Mouse (Mus musculus): ENCODE data around the gene Mcoln2.
A peak's percentile ranks its signal among the peaks of the same experiment; 100 is the strongest.
"Not testable (repeated sequence)": the region's sequence is repeated elsewhere in the genome, so short reads cannot be mapped to it uniquely, and the experiment has no call there.

Mcoln2 gene

DNA sequence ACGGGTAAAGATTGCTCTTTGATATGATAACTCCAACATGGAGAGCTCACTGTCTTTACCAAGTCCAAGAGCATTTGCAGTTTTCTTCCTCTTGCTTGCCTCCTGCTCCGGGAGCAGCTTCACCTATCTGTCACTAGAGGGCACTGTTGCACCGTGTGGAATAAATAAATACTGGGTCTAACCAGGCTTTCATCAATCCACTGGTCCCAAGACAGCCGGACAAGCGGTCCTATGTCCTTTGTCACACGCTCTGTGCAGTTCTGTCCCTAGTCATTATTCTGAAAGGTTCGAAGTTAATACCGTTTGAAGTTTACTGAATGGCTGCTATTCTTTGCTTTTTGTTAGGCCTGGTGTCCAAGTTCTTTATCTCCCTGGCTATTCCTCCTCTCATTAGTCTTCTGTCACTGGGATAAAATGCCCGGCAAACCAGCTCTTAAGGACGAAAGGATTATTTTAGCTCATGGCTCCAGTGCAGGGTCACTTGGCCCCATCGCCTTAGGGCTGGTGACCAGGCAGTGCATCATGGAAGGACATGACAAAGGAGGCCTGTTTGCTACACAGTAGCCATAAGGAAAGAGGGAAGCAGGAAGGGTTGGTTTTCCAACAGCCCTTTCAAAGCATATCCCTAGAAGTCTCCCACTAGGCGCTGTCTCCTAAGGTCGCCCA lies 35.5 kb downstream of the Mcoln2 start:
- DNase-seq (ENCODE audit: low spot score in 2 of 2): peak in 1 of 2 experiments; percentile 23

DNA sequence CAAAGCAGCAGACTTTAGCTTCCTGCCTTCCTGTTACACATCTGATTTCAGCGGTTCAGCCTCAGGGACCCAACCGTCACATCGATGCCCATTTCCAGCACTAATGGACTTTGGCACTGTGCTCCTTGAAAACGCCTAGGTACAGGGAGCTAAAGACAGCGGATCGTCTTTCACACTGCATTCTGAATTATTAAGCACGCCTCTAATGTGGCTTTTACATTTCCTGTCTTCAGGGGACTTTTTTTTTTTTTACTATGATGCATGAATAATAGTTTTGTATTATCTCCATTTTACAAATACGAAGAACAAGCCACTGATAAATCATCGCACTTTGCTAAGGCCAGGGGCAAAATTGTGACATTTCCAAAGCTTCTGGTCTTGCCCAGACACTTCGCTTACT lies 36.4 kb downstream of the Mcoln2 start:
- DNase-seq (ENCODE audit: low spot score in 2 of 2): no peak

DNA sequence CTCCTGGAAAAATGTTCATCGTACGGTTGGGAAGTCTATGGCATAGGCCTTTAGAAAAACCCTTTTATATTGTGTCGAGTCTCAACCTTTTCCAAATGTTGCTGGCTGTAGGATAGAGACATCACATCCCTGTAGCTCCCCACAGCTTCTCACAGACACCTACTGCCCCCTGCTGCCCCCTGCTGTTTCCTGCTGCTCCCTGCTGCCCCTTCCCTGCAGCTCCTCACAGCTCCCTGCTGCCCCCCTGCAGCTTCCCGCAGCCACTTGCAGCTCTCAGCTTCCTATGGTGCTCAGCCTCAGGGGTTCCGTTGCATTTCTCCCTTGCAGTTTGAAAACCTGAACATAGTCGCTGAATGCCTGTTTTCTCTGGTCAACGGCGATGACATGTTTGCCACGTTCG lies 40.3 kb downstream of the Mcoln2 start:
- DNase-seq (ENCODE audit: low spot score in 2 of 2): no peak

DNA sequence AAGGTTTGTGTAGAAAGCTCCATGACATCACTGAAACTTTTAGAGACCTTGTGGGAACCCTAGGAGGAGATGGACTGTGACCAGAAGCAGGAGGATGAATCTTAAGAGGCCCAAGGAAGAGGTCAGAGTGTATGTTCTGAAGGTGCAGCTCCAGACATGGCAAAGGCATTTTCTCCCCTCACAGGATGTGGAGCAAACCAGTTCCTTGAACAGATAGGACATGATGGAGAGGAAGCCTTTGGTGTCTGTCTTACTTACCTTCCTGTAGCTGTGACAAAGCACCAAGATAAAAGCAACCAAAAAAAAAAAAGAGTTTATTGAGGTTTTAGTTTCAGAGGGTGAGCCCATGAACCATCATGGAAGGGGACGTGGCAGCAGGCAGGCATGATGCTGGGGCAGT lies 42.9 kb downstream of the Mcoln2 start:
- no peak for DNase-seq (ENCODE audit: low spot score in 2 of 2)

DNA sequence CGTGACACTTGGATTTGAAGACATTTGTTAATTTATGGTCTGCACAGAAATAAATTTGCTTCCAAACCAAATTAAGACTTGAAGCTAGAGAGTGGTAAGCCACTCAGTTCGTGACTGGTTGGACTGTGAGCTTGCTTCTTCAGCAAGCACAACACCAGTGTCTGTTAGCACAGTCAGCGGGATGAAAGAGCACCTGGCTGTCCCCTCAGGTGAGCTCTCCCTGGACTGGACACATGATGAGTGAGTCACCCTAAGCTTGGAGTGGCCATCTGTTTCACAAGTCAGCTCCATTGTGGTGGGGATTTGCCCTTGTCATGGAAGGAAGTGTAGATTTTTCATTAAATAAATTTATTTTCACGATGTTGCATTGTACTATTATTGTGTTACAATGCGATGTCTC lies 45.5 kb downstream of the Mcoln2 start:
- no peak for DNase-seq (ENCODE audit: low spot score in 2 of 2)

DNA sequence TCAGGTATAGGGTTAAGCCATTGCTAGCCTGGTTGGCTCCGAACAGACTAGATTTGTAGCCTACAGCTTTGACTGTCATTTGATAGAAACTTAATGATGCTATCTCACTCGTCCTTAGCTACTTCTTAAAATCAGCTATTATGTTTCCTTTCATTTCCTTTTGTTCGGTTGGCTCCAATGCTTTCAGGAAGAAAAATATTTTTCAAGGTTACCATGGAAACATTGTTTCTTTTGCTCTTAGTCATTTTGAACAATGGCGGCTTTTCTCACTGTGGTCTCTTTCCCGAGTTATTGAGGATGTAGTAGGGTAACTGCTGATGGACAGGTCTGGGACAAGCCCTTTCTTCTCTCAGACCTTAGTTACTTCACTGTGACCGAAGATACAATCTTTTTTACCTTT lies 46.7 kb downstream of the Mcoln2 start:
- DNase-seq (ENCODE audit: low spot score in 2 of 2): no peak

DNA sequence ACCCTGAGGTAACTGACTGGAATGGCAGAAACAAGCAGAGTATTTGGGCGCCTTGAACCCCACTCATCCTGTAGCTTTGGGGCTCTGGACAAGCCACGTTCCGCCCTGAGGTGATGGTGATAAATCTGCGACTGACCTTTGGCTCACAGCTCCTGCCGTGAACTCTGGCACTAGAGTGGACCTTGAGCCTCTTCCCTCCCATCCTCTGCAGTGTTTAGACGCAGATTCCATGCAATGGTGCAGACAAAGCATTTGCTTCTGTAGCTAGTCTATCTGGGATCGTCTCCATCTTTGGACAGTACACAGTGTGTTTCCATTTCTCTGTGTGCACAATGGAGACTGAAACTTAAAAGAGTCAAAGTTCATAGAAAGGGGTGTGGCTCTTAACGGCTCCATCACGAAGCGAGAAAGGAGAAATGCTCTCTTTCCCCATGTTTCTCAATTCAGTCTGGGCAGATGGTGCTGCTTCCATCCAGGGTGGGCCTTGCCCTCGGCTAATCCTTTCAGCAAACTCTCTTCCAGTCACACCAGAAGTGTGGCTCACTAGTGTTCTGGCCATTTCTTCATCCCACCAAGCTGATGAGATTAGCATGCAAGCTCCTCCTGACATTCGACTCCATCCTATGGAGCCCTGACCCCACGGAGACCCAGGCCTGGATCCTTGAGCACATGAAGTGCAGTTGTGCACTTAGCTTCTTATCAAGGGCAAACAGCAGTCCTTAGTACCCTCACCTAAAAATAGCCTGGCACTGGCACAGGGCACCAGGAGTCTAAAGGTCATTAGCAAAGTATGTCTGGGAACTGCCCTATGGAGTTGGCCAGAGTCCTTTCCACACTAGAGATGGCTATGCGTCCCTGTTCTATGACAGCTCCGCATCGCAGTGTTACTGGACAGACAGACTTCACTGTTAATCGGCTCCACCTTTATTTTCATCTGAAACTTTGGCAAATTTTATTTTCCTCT lies 47.4 kb downstream of the Mcoln2 start:
- no peak for DNase-seq (ENCODE audit: low spot score in 2 of 2)

DNA sequence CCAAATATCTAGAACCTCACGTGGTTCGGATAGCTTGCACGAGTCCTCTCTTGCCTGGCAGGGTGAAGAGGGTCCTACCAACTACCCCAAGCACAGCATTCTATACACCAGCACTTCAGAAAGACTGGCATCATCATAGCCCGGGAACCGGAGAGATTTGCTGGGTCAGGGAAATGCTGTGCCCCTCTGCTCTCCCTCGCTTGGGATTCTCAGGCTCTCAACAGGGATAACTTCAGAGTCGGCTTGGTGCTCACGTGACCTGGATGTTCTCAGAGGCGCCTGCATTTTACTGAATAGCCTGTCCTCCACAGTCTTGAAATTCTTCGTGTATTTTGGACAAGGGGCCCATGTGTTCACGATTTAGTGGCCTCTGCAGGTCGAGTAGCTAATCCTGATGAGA lies 48.2 kb downstream of the Mcoln2 start:
- DNase-seq (ENCODE audit: low spot score in 2 of 2): no peak

DNA sequence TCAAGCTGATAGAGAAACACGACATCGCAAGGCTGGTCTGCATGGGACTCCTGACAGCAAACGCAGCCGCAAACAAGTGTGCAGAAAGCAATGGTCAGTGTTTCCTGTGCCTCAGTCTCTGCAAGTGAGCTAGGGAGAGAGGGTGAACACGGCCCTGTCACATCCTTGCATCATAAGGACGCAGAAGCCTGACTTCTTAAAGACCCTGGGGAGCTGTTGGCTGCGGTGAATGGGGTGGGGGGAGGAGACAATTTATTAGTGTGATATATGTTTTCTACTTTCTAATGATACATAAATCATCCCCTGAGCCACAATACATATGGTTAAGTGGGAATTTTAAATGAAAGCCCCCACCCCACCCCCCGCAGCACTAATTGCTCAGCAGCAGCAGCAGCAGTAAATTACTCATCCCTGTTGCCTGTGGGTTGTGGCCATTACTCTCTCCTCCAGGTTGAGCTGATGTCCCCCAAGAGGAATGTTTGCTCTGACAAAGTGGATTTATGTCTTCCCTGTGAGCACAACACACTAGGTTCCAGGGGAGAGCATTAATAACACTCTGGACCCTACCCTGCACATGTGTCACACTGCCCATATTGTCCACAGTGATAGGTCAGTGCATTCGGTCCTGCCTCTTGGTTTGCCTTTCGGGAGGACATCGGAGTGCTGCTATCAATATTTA lies 49.3 kb downstream of the Mcoln2 start:
- no peak for DNase-seq (ENCODE audit: low spot score in 2 of 2)

DNA sequence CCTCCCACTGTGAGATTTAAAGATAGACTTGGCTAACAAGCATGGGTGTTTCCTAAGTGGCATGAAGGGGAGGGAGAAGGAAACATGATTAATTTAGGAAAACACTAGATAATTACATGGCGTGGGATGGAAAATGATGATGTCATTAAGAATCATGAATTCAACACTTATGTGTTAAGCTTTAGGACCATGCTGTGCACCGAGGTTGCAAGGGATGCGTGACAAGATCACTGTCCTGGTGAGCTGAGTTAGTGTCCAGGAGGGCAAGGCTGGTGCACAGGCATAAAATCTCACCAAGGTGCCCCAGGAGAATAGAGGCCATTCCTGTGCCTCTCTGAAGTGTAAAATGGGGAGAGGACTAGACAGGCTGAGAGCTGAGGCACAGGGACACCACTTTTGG lies 49.9 kb downstream of the Mcoln2 start:
- no peak for DNase-seq (ENCODE audit: low spot score in 2 of 2)

DNA sequence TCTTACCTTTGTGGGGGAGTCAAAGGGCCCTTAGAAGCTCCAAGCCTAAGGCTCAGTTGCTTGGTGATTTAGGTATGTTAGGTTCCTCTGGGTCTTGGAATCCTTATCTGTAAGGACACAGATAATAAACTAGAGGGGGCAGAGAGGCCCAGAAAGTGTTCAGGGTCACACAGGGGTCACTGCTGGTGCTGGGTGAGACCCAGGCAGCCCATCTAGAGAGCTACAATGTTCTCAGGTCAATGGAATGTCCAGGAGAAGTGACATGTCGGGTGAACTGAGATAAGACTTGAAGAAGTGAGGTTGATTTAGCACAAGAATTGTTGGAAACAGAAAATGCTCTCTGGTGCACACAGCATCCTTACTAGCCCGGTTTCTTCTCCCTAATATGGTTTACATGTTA lies 54.7 kb downstream of the Mcoln2 start:
- DNase-seq (ENCODE audit: low spot score in 2 of 2): no peak

DNA sequence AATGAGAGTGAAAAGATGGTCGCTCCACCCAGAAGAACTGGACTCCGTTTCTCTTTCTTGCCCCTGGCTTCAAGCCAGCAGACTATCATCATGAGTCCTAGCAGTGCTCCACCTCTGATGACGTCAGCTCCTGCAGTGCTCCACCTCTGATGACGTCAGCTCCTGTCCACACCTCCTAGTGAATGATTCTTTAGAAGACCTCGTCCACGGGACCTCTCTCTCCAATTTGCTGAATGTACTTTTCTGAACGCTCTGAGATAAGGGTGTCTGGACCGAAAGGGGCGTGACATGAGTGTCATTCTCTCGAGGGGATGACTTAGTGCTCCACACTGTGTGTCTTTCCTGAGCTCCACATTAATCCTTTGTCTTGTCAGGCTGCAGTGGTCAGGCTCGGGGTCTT lies 55.7 kb downstream of the Mcoln2 start:
- DNase-seq (ENCODE audit: low spot score in 2 of 2): no peak

DNA sequence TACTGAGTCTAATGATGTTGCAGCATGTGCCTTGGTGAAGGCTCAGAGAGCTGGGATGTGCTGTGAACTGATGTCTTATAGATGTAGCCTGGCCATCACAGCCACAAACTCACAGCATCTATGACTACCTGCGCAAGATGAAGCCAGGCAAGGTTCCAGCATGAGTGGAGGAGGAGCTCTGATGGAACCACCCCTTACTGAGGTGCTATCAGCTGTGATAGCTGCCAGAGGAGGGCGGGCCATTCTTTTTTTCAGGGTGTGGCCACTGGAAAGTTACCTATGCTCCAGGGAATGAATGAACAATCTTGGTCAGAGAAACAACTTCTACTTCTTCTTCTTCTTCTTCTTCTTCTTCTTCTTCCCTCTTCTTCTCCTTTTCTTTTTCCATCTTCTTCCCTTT lies 57.0 kb downstream of the Mcoln2 start:
- no peak for DNase-seq (ENCODE audit: low spot score in 2 of 2)

DNA sequence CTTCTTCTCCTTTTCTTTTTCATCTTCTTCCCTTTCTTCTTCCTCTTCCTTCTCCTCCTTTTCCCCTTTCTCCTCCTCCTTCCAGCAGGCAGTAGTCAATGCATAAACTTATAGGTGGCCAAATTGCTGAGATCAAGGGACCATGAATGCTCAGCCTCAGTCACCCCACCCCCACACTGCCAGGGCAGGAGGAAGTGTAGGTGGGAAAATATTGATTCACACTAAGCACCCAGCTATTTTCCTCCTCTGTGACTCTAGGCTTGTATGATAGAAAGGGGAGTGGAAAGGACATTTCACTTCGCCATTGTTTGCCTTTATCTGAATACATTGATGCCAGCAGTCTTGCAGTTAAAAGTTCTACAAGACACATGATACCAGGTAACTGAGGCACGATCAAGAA lies 57.8 kb downstream of the Mcoln2 start:
- no peak for DNase-seq (ENCODE audit: low spot score in 2 of 2)

DNA sequence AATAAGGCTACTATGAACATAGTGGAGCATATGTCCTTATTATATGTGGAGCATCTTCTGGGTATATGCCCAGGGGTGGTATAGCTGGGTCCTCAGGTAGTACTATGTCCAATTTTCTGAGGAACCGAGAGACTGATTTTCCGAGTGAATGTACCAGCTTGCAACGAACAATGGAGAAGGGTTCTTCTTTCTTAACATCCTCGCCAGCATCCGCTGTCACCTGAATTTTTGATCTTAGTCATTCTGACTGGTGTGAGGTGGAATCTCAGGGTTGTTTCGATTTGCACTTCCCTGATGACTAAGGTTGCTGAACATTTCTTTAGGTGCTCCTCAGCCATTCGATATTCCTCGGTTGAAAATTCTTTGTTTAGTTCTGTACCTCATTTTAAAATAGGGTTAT lies 60.1 kb downstream of the Mcoln2 start:
- DNase-seq (ENCODE audit: low spot score in 2 of 2): not testable (repeated sequence)

DNA sequence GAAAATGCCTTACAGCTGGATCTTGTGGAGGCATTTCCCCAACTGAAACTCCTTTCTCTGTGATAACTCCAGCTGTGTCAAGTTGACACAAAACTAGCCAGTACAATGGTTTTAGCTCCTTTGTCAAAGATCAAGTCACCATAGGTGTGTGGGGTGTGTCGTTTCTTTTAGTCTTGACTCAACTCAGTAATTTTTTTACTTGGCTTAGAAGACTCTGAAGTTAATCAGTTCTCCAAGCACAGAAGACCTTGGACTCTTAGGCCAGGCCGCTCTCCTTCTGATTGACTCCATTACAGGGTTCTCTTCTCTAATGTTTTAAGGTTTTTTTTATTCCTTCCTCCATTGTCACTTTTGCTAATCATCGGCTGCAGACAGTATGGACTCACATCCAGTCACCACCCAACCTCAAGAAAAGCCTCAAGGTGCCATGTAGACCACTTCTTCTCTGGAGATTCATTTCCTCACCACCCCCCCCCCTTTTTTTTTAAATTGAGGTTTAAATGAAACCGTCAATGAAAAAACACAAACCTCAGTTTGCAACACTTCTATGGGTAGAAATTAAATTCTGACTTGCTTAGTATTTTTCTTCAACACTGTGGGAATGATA lies 61.6 kb downstream of the Mcoln2 start:
- no peak for DNase-seq (ENCODE audit: low spot score in 2 of 2)

DNA sequence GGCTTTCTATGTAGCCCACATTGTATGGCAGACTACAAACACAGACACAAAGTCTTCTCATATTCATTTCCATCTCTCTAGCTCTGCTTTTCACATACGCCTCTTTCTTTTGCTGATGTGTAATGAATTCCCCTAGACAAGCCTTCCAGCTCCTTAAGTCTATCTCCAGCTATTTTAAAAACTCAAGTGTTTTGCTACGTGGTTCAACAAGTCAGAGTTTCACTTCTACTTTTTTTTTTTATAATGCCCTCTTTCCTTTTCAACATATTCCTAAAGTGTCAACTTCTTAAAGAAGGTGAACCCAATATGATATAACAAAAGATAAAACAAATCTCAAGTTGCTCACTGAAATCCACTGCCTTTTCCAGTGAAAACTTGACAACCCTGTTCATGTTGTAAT lies 62.3 kb downstream of the Mcoln2 start:
- DNase-seq (ENCODE audit: low spot score in 2 of 2): no peak

DNA sequence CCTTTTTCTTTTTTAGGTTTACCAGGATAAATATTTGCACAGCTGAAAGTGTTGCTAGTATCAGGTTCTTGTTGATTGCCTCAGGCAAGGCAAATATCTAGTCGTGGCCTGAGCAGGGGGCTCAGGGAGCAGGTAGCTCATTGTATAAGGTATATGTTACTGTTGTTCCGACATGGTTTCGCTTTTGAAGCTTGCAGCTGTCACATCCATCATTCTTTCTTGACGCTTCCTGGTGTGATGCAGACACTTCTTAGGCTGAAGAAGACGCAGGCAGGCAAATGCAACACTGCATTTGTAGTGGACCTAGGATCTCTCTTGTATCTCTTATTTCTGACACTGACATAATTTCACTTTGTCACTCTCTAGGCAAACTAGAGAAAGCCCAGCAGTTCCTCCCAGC lies 63.7 kb downstream of the Mcoln2 start:
- no peak for DNase-seq (ENCODE audit: low spot score in 2 of 2)

DNA sequence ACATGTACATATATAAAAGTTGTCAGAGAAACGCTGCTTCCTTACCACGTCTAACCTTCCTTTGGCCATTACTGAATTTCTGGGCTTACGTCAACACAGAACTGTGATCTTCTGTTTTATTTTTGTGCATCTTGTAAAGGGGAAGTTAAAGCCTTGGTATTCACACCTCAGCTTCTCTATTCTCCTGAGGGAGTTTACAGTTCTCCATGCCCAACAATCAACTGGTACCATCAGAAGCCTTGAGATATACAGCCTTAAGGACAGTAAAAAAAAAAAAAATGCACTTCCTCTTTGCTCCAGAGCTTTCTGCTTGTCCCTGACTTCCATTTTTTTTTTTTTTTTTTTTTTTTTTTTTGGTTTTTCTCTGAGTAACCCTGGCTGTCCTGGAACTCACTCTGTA lies 66.9 kb downstream of the Mcoln2 start:
- DNase-seq (ENCODE audit: low spot score in 2 of 2): no peak

DNA sequence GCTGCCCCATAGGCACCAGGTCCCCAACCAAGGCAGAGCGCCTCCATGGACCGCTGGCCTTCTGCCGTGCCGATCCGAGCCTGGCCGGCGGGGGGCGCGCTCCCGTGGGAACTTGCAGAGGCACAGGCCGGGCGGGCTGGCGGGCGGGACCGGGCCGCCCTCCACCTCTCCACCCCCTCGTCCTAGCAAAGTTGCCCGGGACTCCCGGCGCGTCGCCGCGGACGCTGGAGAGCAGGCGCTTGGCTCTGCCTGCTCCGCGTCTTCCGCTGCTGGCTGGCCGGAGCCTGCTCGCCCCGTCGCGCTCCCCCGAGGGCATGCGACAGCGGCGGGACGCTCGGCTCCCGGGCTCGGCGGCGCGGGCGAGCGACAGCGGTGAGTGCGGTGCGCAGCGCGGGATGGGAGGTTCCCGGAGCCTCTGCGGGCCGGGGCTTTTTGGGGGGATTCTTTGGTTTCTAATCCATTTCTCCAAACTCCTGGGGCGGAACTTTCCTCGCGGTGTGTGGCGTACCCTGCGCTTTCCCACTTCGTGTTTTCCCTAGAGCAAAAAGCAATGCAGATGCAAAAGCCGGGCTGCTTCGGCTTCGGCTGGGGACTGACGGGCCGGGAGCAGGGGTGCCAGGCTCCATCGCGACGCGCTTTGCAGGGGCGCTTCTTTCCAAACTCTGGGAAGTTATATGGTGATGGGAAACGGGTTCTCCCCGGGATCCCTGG lies 71.3 kb downstream of the Mcoln2 start, which contains the start of gene Lpar3:
Gene Lpar3 (plus strand): TSS at position 188 of the 711 bp plus-strand sequence.
- peak in 1 of 2 experiments; percentile 4 for DNase-seq (ENCODE audit: low spot score in 2 of 2)

DNA sequence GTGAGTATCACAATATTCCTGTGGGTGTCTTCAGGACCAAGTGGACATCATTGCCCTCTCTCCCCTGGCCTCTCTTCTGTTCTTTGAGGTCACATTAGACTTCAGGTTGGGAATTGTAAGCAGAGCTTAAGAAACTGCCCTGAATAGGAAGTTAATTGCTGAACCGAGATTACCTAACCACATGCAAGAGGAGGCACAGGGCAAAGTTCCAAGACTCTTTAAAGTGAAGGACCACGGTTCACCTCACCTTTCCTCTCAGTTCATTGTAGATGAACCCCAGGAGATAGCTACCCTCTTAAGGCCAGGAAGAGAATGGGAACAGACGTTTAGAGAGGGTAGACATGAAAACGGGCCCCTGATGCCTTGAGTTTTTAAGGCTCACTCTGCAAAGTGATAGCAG lies 74.6 kb downstream of the Mcoln2 start:
- DNase-seq (ENCODE audit: low spot score in 2 of 2): no peak

All from spleen, postnatal 14 days (tissue).